Mouse (Mus musculus): ENCODE results near the gene Gm17359. TPM values are rescaled to one million over a fixed set of nuclear protein-coding genes. Genes with fewer than 3 reads are reported as not detected.

Gm17359 gene
- total and polyA plus RNA-seq, 2 experiments from 2014 or later = not detected

DNA sequence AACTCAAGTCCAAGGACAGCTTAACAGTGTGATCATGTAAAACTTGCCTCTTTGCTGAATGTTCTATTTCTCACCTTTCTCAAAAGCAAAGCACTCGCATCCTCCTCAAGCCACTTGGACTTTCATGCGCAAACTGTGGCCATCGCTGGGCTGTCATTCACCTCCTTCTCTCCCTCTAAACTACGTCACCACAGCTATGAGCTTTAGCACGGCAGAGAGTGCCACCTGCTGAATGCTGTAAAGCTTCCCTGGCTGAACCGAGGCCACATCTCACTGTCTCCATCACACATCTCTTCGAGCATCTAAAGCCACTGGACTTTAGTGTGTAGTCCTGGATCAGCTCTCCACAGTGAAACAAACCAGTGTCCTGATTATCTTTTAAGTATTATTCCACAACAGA, 158.7 kb downstream of the Gm17359 start:
- WGBS = 62% methylated on average over 7 of the region's 7 CpGs
- H3K9ac ChIP-seq (replicated peaks; ENCODE audit: low read length) = no peak overlapping the region
- peaks cover 11% of the 10 kb centered on the region for H3K36me3 ChIP-seq (ENCODE audit: insufficient read depth, low read length)
- peak; percentile 73; the same call in 1 of the 2 replicates for ATAC-seq
- peak; percentile 65 for TF ChIP-seq CTCF (IDR thresholded peaks at IDR 0.05; ENCODE audit: low read depth)
- H3K4me3 ChIP-seq (ENCODE audit: low read length) = no peak overlapping the region
- no peaks in the 10 kb centered on the region for H3K9me3 ChIP-seq (ENCODE audit: low read length)
- H3K27ac ChIP-seq = no peak overlapping the region
- H3K4me1 ChIP-seq (ENCODE audit: insufficient read depth, low read length) = no peaks in the 10 kb centered on the region
- DNase-seq (ENCODE audit: low spot score) = peak; percentile 53
- H3K4me2 ChIP-seq (ENCODE audit: low read depth, low read length) = no peak overlapping the region
- no peaks in the 10 kb centered on the region for H3K27me3 ChIP-seq (ENCODE audit: insufficient read depth, low read length)

DNA sequence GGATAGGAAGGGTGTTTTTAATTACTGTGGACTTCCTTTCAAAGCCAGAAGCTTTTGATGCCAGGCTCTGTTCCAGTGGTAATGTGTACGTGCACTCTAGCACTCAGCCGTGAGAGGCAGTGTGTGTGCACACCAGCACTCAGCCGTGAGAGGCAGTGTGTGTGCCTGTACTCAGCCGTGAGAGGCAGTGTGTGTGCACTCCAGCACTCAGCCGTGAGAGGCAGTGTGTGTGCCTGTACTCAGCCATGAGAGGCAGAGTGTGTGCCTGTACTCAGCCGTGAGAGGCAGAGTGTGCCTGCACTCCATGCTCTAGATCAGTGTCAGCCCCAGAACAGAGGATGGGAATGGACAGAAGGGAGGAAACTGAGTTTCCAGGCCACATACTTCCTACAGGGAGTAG, 160.2 kb downstream of the Gm17359 start:
- DNase-seq (ENCODE audit: low spot score) = no peak
- peaks cover 11% of the 10 kb centered on the region for H3K36me3 ChIP-seq (ENCODE audit: insufficient read depth, low read length)
- WGBS = 80% methylated on average over 6 of the region's 6 CpGs
- no peak overlapping the region for H3K27ac ChIP-seq
- no peak overlapping the region for H3K4me3 ChIP-seq (ENCODE audit: low read length)
- no peaks in the 10 kb centered on the region for H3K4me1 ChIP-seq (ENCODE audit: insufficient read depth, low read length)
- no peaks in the 10 kb centered on the region for H3K9me3 ChIP-seq (ENCODE audit: low read length)
- TF ChIP-seq CTCF (IDR thresholded peaks at IDR 0.05; ENCODE audit: low read depth) = no peak
- no peak overlapping the region for H3K4me2 ChIP-seq (ENCODE audit: low read depth, low read length)
- H3K27me3 ChIP-seq (ENCODE audit: insufficient read depth, low read length) = no peaks in the 10 kb centered on the region
- no peak for ATAC-seq
- H3K9ac ChIP-seq (replicated peaks; ENCODE audit: low read length) = no peak overlapping the region

DNA sequence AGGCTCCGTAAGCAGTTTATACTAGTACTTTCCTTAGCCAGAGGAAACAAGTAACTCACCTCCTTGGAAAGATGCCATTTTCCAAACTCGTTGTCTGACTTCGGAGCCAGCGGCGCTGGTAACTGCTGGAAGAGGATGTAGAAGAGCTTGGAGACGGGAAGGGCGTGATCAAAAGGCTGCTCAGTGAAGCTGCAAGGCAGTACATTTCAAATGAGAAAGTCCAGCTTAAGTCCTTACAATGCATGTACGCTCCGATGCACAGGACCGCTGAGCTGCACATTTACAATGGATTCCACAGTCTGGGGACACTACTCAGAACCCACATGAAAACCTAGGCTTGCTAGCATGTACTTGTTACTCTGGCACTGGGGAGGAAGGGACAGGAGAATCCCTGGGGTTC, 163.8 kb downstream of the Gm17359 start:
- Histone ChIP-seq H3K4me3 (ENCODE audit: low read length) (no peak overlapping the region), H3K9ac (replicated peaks; ENCODE audit: low read length) (no peak overlapping the region), H3K4me1 (ENCODE audit: insufficient read depth, low read length) (no peaks in the 10 kb centered on the region), H3K27me3 (ENCODE audit: insufficient read depth, low read length) (no peaks in the 10 kb centered on the region), H3K4me2 (ENCODE audit: low read depth, low read length) (no peak overlapping the region), H3K36me3 (ENCODE audit: insufficient read depth, low read length) (no peaks in the 10 kb centered on the region; the same call in 1 of the 2 replicates), H3K9me3 (ENCODE audit: low read length) (no peaks in the 10 kb centered on the region), H3K27ac (no peak overlapping the region)
- 34% methylated on average over 10 of the region's 10 CpGs for WGBS
- no peak for ATAC-seq
- DNase-seq (ENCODE audit: low spot score) = peak; percentile 9
- TF ChIP-seq CTCF (IDR thresholded peaks at IDR 0.05; ENCODE audit: low read depth) = no peak

DNA sequence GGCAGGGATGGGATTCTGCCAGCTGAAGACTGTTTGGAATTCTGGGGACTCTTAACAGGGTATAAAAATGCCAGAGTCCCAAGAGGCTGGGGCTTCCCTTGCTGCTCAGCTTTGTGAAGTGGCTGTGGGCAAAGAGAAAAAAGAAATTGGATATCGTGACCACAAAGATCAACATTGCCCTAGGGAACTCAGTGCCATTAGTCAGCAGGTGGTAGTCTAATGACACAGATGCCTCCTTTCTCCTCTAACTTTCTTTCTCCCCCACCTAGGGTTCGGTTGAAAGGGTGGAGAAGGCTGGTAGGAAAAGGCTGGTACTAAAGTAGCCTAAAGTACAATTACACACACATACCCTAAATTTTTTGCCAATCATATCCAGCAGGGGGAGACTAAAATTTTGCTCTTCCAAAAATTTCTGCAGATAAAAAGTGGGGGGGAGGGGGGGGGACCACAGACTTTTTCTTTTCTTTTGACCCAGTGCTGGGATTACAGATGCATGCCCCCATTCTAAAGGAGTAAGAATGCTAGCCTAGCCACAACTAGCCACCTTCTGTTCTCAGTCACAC, 164.8 kb downstream of the Gm17359 start:
- DNase-seq (ENCODE audit: low spot score) (no peak), ATAC-seq (no peak)
- no peaks in the 10 kb centered on the region for H3K27me3 ChIP-seq (ENCODE audit: insufficient read depth, low read length)
- H3K4me3 ChIP-seq (ENCODE audit: low read length) = no peak overlapping the region
- H3K9ac ChIP-seq (replicated peaks; ENCODE audit: low read length) = no peak overlapping the region
- H3K36me3 ChIP-seq (ENCODE audit: insufficient read depth, low read length) = no peaks in the 10 kb centered on the region; the same call in 1 of the 2 replicates
- no peak for TF ChIP-seq CTCF (IDR thresholded peaks at IDR 0.05; ENCODE audit: low read depth)
- 75% methylated on average over 2 of the region's 2 CpGs for WGBS
- no peaks in the 10 kb centered on the region for H3K9me3 ChIP-seq (ENCODE audit: low read length)
- H3K4me1 ChIP-seq (ENCODE audit: insufficient read depth, low read length) = no peaks in the 10 kb centered on the region
- H3K27ac ChIP-seq = no peak overlapping the region
- no peak overlapping the region for H3K4me2 ChIP-seq (ENCODE audit: low read depth, low read length)

Other genes with a start within 250 kb of the Gm17359 start
- gene Rapgef2, start 50.1 kb upstream of the Gm17359 start, total RNA-seq (2014; rRNA removed) = 49.6 and 49.8 TPM in 2 replicates
- 8.2 and 8.8 TPM in 2 replicates for gene Rapgef2, start 50.1 kb upstream of the Gm17359 start, polyA plus RNA-seq (2015; fragmentation: Nextera tagmentation; extraction: Ambion mirVana)
- 21.3 and 22.4 TPM in 2 replicates for gene Fnip2, start 231.1 kb downstream of the Gm17359 start, total RNA-seq (2014; rRNA removed)
- 3.5 and 4.6 TPM in 2 replicates for gene Fnip2, start 231.1 kb downstream of the Gm17359 start, polyA plus RNA-seq (2015; fragmentation: Nextera tagmentation; extraction: Ambion mirVana)

Data from hindbrain, postnatal 0 days (tissue).